Mouse (Mus musculus): ENCODE data around the gene Aff3.

DNA sequence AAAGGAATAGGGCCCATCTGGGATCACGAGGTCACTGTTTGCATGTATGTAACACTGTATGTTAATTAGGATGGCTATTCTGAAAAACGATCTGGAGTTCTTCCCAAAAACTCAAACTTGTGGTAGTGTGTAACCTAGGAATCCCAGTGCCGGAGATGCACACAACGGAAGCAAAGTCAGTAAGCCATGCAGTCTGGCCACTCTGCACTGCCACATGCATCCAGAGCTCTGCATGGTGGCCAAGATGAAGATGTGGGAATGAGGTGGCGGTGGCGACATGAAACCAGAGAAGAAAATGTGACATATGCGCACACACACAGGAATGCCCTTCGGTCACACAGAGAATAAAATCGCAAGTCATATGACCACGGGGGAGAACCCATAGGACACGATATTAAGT, 143.1 kb downstream of the Aff3 start:
- no peak for TF ChIP-seq CTCF (IDR thresholded peaks at IDR 0.05; ENCODE audit: low read depth)
- TF ChIP-seq EP300 (optimal IDR thresholded peaks at IDR 0.05) = no peak

Data from stomach, postnatal 0 days (tissue).